Mouse (Mus musculus): ENCODE results near the gene Gm45716. TPM values are rescaled to one million over a fixed set of nuclear protein-coding genes. Genes with fewer than 3 reads are reported as not detected.
A peak's percentile ranks its signal among the peaks of the same experiment; 100 is the strongest.

Gene Gm45716
- total RNA-seq, 2 experiments from 2014 or later: 26.6 to 30.4 TPM

DNA sequence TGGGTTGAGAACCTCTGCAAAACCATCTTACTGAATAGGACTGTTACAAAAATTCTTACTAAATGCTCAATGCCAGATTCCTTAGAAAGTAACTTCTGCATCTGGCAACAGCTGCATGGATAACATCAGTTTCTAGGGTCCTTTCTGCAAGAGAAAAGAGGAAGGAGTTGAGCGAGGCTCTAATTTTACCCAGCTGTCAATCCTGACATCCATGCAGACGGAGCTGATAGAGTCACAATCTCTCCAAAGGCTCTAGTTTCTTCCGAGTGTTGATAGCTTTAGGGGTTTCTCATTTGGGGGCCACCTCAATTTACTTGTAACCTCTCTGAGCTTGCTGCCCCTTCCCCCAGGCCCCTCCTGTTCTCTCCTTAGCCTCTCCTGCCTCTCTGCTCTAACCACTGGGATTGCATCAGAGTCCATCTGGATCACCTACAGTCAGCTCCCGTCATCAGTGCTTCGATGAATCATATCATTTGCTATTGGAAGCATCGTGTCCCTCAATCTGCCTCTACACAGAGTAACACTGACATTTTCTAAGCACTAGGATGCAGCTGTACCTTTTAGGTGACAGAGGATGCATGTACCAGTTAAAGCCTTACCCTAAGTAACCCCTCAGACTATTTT lies 32.7 kb downstream of the Gm45716 start:
- DNase-seq: no peak

DNA sequence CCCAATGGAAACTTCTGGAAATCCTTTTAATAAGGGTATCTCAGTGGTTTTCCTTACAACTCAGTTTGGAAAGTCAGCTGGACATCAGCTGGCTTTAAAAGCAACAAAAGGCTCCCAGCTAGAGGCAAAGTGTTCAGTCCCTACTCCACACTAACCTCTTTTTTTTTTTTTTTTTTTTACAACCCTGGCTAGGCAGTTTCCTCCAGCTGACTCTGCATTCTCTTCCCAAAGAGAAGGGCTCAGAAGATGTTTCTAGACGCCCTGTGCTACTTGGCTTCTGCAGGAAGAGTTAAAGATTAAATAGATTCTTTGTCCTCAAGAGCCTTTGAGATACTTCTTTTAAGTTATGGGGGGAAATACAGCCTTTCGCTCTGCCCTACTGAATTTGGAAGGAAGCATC lies 33.3 kb downstream of the Gm45716 start:
- no peak for DNase-seq

DNA sequence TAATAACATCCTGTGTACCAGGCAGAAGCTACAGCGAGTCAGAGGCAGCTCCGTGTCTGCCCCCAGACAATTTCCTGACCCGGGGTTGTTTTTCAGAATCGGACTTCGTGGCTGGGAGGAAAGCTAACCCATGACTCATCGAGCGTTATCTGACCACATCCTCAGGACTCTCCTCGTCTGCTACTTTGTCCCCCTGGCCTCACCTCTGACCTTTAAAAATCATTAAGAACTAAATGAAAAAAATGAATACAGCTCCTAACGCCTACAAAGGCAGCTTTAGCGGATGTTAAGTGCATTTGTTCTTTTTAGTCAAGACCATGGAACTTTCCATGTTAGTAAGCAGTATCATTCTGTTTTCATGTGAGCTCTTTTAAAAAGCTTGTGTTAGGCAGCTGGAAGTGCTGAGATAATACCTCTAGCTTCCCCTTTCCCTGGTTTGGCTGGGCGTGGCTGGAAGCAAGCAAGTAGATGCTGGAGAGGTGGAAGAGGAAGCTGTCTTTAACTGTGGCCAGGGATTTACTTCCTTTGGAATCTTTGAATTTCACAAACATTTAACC lies 37.5 kb downstream of the Gm45716 start:
- peak; percentile 25 for DNase-seq

DNA sequence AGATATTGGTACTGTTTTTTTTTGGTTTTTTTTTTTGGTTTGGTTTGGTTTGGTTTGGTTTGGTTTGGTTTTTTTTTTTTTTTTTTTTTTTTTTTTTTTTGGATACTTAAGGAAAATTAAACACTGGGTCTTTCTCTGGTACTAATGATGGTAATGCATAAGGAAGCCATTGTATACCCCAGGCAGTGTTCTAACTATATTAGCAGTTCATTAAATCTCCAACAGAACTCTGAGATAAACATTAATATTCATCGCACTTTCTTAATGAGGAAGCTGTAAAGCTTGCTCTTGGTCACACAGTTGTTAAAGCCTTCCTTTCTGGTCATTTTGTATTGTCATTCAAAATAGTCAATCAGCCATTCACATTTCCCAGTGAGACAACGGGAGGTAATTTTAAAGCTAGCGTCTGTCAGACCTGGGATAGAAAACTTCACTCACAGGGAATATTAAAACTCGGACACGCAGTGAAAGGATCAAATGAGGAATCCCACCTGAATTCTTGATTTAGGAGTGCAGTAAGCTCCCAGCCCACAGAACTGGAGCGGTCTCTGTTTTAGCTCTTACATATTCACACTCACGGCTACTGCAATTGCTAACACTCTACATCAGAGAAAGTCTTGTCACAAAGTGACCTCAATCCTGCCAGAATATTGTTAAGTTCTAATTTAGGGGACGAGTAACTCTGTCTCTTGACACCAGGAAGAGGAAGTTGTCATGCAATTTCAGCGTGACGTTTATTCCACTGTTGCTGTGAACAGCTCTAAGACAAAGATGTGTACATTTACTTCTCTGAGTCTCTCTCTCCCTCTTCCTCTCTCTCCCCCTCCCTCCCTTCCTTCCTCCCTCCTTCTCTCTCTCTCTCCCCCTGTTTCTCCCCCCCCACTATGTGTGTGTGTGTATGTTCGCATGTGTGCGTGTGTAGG lies 39.8 kb downstream of the Gm45716 start:
- DNase-seq: no peak

DNA sequence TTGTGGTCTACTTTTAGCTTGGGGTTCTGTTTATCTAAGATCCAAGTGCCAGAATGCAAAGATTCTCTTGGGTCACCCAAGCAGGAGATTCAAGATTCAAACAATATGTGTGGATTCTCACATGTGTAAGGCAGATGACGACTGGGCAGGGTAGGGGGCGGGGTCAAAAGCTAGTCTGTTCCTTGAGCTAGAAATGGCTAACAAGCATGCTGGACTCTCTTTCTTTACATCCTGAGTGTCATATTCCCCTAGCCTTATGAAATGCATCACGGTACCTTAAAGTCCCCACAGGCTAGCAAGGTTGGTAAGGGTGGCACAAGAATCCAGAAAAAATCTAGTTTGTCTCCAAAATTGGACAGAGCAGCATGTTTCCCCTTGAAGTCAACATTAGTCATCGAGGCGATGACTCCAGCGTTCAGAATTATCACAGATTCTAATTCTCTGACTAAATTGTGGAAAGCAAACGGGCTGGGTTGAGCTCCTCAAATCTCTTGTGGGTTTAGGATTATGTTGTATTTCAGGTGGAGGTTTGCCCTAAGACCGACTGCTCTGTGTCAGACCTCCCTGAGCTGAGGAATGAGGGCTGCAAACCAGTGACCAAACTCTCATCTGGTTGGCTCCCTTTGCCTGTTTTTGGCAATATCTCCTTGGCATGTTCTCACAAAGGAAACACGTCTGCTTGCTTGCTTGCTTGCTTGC lies 40.9 kb downstream of the Gm45716 start:
- no peak for DNase-seq

DNA sequence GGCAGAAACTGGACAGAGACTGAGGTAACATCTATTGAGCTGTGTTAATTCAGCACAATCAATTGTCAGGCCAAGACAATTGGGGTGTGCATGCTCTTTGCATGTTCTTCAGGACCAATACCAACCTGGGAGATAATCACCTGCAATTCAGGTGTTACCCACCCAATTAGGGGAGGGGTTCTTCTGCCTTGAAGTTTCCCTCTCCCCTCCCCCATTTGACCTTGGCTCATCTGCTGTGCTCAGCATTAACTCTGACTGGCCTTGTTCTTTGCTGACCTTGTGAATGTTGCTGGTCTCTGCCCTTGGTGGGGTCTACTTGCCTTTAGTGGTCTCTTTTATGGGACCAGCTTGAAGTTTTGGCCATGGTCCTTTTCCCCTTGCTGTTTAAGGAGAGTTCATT lies 42.3 kb downstream of the Gm45716 start:
- DNase-seq: no peak

DNA sequence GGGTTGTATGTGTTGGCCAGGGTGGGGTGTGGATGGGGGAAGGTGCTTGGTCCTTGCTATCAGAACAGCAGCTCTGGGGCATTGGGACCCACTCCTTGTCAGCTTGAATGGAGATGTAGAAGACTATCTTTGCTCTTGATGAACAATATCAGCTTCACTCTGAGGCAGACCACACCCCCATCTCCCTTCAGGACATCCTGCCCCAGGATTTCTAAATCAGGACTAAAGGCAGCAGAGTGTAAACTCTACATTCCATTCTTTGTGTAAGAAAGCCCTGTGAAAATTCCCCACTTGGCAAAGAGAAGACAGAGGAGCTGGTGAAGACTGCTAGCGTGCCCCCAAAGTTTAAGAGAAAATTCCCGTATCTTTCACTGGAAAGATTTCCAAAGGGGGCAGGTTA lies 43.2 kb downstream of the Gm45716 start:
- DNase-seq: no peak

DNA sequence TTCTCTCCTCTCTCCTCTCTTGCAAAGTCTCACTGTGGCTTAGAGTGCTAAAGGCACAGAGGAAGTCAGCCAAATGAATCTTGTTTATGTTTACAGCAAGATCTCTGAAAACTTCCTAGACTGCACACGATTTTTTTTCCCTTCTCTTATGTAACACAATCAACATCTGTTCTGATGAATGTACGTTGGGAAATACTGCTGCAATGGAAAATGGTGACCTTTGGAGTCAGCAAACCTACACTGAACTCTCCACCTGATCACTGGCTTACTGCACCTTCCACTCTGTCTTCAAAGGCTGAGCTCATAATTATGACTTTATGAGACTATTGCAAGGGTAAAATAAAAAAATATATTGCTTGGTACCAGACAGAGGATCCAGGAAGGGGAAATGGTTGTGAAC lies 44.1 kb downstream of the Gm45716 start:
- no peak for DNase-seq

DNA sequence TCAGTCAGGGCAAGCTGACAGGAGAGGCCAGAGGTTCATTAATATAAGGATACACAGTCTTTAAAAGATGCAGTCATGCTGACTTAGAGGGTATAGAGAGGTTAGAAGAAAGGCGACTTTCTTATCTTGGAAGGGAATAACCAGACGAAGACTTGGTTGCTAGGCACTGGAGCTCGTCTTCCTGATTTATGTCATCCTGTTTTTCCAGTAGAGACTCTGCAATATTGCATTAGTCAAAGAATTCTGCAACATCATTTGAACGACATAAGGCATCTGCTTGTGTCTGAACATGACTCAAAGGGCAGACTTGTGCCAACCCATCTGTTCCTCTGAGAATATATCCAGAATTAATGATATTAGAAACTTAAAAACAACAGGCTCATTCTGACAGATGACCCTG lies 45.2 kb downstream of the Gm45716 start:
- no peak for DNase-seq

DNA sequence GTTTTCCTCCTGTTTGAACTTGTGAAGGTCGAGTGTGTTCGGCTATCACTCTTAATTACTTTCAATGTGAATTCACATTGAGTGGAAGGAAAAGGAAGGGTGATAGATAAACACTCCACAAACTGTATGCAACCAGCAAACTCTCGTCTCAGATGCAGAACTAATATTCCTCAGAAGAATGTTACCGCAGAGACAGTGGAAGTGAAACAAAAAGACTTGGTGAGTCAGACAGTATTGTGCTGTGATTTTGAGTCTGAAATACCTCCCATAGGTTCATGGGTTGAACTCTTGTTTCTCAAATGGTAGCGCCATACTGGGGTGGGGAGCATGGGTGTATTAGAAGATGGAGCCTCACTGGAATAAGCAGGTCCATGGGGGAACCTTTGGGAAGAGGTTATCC lies 47.7 kb downstream of the Gm45716 start:
- DNase-seq: no peak

DNA sequence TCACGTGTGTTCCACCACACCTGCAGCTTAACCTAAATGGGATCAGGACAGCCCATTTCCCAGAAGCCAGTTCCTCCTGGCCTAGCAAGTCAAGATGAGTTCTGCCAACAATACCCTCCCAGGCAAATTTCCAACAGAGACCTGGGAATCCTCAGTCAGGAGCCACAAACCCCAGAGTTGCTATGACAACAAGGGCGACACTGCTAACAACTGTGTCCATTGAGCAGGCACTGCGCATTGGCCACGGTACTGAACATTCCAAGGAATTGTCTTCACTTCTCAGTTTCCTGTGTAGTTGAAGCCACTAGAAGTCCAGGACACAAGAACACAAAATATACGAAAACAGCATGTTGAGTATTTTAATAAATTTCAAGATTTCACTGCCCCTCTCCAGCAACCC lies 50.1 kb downstream of the Gm45716 start:
- DNase-seq: no peak

DNA sequence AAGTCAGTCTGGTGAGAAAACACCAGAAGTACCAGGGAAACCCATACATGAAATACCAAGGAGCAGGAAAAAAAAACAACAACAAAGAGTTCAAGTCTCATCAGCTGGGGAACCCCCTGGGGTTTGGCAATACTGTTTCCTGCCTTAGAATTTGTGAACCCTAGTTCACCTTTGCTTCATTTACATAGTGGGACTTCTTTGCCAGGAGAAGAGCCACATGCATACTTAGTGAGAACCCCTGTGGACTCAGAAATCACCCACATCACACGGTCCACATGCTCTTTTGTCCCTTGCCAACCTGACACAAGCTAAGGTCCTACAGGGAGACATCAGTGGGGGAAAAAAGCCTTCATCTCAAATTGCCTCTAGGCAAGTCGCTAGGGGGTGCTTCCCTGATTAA lies 51.2 kb downstream of the Gm45716 start:
- no peak for DNase-seq

DNA sequence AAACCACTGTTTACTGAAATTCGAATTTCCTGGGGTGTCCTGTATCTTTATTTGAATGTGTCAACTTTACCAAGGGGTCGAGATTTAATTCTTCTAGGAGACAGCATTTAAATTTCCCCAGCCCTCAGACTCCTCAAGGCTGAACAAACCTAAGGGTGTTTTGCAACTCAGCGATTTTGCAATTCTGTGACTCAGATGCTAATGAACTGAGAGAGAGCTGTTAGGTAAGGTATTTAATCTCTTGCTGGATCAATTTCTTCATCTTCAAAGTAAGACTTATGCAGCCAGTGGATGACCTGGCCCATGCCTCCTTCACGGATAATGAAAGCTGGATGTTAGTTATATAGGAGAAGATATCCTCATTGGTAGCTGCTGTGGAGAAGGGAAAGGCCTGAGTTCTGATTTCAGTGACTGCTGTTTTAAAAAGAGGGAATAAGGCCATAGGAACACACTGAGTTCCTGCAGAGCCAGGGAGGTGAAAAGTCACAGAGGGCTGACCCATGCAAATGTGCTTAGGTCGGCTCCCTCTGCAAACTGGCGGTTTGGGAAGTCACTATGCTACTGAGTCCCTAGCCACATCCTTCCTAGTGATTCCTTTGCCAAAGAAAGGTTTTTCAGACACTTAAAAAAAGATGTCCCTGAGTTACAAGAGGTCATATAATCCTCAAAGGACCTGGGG lies 53.3 kb downstream of the Gm45716 start:
- no peak for DNase-seq

DNA sequence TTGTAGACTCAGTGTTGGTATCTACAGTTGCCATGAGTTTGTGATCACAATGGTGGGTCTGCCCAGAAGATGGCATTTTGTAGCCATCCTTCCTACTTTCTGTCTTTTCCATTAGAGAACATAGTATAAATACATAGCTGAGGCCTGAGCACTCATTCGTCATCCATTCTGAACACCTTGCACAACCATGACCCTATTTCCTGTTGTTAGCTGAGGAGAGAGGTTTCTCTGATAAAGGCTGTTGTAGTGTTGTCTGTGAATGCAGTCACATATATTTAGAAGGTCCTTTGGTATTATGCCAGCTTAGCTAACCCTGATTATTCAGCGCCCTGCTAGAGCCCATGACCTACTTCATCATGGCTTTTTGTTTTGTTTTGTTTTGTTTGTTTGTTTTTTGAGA lies 54.4 kb downstream of the Gm45716 start:
- no peak for DNase-seq

DNA sequence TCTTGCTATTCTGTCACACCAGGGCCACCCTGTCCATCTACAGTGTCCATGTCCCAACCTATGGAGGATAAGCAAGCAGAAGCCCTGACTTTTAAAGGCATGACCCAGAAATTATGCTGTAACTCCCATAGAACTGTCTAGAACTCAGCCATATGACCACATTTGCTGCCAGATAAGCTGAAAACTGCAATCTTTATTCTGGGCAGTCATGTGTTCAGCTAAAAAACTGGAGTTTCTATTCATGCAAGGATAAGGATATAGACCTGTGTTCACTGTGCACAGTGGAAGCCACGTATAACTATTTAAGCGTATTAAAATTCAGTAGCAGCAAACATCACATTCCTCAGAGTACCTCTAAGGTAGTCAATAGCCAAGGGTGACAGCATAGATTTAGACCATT lies 55.8 kb downstream of the Gm45716 start:
- DNase-seq: no peak

DNA sequence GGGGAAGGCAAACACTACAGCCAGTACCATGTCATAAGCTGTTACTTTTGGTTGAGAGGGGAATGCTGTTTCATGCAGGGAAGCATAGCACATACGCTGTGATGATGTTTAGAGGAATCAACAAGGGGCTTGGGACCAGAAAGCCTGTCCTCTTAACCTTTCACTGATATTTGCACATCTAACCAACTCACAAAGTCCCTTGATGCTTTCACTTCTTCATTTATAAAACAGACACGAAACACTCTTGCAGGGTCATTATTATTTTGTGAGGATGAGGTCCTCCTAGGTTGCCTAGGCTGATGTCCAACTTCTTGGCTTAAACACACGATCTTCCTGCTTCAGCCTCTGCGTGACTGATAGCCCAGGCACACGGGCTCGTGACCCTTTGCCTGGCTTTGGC lies 58.1 kb downstream of the Gm45716 start:
- DNase-seq: no peak

DNA sequence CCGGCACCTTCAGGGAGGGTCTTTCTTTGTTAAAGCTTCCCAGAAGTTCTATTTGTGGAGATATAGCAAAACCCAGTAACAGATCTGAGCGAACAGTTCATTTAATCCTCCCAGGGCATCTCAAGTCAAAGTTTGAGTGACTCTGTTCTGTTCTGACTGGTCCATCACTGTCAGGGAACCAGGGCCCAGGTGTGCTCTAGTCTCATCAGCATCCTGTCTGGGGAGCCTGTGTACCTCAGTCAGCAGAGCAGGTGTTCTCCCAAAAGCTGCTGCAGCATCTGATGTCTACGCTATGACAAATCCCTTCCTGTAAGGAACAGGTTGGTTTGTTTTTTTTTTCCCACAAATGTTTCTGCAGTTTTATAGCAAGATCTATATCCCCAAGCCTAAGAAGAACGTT lies 59.2 kb downstream of the Gm45716 start:
- DNase-seq: no peak

DNA sequence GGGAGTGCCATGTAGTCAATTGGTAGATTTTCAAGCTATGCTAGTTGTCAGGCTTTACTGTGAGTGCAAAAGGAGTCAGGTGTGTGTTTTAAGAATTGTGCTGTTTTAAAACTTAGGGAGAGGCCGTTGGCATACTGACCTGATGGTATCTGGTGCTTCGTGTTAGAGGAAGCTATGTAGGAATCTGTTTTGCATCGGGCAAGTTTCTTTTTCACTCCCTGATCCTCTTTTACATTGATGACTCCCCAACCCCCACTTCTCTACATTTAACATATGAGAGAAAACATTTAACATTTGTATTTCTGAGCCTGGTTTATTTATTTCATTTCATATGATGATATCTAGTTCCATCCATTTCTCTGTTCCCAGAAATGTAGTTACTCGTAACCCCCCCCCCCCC lies 60.3 kb downstream of the Gm45716 start:
- no peak for DNase-seq

DNA sequence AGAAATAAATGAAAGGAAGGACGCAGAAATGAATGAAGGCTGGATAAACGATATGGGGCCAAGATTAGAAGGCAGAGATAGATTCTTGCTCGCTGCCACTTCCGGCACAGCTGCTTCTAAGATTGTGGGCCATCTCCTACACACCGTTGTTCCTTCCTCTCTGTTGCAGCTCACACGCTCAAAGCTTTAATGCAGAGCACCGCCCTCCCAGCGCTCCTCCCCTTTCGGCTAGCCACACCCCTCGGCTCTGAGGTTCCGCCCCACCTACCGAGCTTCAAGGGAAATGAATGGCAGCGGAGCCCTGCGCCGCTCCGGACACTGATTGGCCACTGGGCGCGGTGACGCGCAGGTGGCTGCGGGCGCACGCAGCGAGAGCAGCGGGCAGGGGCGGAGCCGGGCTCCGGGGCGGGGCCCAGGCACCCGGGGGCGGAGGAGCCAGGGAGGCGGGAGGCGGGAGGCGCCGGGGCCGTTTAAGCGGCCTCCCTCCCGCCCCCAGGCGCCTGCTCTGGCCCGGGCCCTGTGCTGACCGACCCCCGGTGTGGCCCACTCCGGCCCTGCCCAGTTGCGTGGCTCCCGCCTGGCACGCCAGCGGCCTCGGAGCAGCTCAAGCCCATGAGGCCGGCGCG lies 61.7 kb downstream of the Gm45716 start, which contains the start of gene Mmd:
Mmd (plus strand) TSS at position 432 of the 626 bp plus-strand sequence.
- peak; percentile 98 for DNase-seq

DNA sequence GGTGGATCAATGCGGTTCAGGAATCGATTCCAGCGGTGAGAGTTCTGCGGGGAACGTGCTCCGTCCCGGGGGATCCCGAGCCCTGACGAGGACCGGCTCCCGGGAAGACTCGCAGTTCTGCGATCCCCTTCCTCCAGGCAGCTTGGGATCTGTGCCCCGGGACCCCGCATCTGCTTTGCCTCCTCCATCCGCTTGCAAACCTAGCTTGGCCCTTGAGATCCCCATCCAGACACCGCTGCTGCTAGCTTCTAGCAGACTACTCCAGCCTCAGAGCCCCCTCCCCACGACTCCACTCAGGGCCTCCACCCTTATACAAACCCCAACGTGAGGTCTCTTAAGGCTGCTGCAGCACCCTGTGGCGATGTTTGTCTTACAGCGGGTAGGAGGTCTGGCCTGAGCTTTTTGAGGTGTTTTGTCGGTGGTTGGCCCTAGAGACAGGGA lies 62.2 kb downstream of the Gm45716 start:
- no peak for DNase-seq

DNA sequence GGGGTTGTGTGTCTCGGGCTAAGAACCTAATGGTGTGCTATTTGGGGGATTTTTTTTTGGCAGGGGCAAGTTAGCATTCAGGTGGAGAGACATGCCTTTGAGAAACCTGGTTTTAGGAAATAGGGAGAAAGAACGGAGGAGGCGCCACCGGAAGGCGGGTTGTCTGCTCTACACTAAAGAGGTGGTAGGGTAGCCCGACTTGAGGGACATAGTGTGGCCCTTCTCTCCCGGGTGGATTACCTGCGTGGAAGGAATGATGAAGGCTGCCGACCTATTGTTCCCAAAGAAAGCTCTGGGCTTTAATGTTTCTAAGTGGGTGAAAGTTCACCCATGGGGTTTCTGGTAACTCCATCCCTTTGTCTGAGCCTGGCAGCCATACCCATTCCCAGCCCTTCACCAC lies 62.7 kb downstream of the Gm45716 start:
- DNase-seq: peak; percentile 26

DNA sequence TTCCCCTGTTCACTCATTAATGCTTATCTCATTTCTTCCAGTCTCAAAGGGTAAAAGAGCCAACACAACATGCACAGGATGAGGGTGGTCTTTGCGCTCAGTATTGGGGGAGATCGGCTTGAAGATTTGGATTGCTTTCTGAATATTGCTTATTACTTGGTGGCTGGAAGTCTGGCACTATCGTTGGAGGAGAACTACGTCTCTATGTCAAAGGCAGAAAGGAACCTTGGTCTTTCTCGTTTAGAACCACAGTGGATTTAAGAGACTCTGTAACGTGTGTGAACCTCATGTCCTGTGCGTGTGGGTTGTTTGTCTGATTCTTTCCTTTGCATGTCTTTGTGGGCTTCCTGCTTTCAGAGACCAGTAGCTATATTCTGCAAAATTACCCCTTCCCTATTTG lies 63.2 kb downstream of the Gm45716 start:
- DNase-seq: no peak
